Mouse (Mus musculus) hindbrain, embryonic 13.5 days (tissue): ENCODE measurements at regions not wholly inside any gene's neighbourhood (a gene's known extent, or its start where the extent isn't known, plus 50 kb on each side); places are given as distances from the start of the nearest gene placed in this dataset.

Source experiments
- ATAC-seq: fragments of 200-750 bp; cut with Nextera tagmentation; 2 replicates; pipeline ENCODE4 v1.8.0; 2017; ENCODE audit warnings: moderate TSS enrichment; ENCODE audit not compliant: low FRiP score
- H3K27ac ChIP-seq: fragments of 300-500 bp; sonication (generic); 2 replicates; pipeline ENCODE4 v1.5.1; 2015; ENCODE audit warnings: inconsistent platforms, mild to moderate bottlenecking, moderate library complexity
- H3K27me3 ChIP-seq: fragments of 300-500 bp; sonication (generic); 2 replicates; pipeline ENCODE4 v1.6.1; 2015; ENCODE audit warnings: mild to moderate bottlenecking, inconsistent platforms
- H3K36me3 ChIP-seq: fragments of 300-500 bp; sonication (generic); 2 replicates; pipeline ENCODE4 v1.6.1; 2015; ENCODE audit warnings: mild to moderate bottlenecking, inconsistent platforms
- H3K4me1 ChIP-seq: fragments of 300-500 bp; sonication (generic); replicated peaks from 2 replicates; pipeline ENCODE4 v1.6.1; 2015; ENCODE audit warnings: inconsistent platforms
- H3K4me2 ChIP-seq: fragments of 300-500 bp; sonication (generic); 2 replicates; pipeline ENCODE4 v1.6.1; 2015; ENCODE audit warnings: inconsistent platforms, mild to moderate bottlenecking, moderate library complexity
- H3K4me3 ChIP-seq: fragments of 300-500 bp; sonication (generic); 2 replicates; pipeline ENCODE4 v1.5.1; 2015; ENCODE audit warnings: mild to moderate bottlenecking, inconsistent platforms
- H3K9ac ChIP-seq: fragments of 300-500 bp; sonication (generic); 2 replicates; pipeline ENCODE4 v1.6.1; 2015; ENCODE audit warnings: mild to moderate bottlenecking, inconsistent platforms
- H3K9me3 ChIP-seq: fragments of 300-500 bp; sonication (generic); 2 replicates; pipeline ENCODE4 v1.6.1; 2016; ENCODE audit warnings: inconsistent platforms
- whole genome bisulfite sequencing: fragments of 180-500 bp; shearing (Covaris S2); methylation state at CpG from one replicate; pipeline ENCODE4 v1.1.7; 2015; 5-methylcytosine and 5-hydroxymethylcytosine counted together

DNA sequence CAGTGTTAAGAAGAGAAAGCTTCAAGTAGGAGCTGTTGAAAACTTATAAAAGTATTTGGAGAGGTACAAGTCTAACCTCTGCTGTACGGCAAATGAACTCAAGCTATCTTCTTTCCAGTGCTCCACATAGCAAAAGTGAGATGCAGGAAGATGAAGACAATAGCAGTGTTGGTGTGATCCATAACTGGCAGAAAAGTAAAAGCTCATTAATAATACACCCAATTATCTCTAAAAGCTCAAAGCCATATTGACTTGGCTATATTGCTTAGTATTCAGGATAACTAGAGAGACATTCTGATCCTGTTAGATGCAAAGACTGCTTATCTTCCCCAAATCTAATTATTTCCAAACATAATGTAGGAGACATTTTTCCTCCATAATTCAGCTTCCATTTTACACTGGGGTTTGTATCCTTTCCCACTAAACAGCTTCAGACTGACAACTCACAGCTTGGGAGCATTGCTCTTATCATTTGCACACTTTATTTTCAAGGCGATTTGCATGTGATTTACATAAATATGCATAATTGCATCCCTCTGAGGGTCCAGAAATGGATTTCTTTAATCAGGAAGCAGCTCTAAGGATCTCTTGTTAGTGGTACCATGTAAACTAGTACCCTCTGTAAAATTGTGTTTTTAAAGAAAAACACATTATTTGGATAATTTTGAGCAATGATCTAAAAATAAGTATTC, 248.5 kb upstream of the Pom121l12 start:
- Histone ChIP-seq H3K4me3 (no peak overlapping the region), H3K4me2 (no peak overlapping the region), H3K36me3 (no peaks in the 10 kb centered on the region), H3K27me3 (no peaks in the 10 kb centered on the region), H3K4me1 (peaks cover 3% of the 10 kb centered on the region; the same call in 1 of the 2 replicates), H3K9me3 (no peaks in the 10 kb centered on the region), H3K9ac (no peak overlapping the region), H3K27ac (no peak overlapping the region)
- ATAC-seq: peak; percentile 74
- 66% methylated on average over 2 of the region's 2 CpGs for WGBS

DNA sequence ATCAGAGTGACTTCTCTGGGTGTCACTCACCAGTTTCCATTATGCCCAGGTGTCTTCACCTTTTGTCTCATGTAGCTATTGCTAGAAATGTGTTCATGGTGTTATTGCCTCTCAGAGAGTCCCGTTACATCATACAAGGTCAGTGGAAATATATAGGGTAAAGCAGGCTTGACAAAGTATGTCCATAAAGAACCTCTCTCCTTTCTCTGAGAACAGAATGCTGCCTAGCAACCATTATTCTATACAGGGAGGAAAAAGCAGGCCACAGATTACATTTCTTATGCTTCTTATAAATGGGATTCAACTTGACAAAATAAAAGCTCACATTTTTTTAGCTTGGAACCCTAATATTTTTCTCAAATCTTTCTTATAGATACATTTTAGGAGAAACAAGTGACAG, 220.6 kb upstream of the Pom121l12 start:
- Histone ChIP-seq H3K36me3 (no peaks in the 10 kb centered on the region), H3K27ac (no peak overlapping the region), H3K4me3 (no peak overlapping the region), H3K4me2 (no peak overlapping the region), H3K4me1 (peaks cover 6% of the 10 kb centered on the region; the same call in 1 of the 2 replicates), H3K27me3 (no peaks in the 10 kb centered on the region), H3K9me3 (no peaks in the 10 kb centered on the region), H3K9ac (no peak overlapping the region)
- ATAC-seq: no peak
- 47% methylated on average over 1 of the region's 1 CpGs for WGBS

DNA sequence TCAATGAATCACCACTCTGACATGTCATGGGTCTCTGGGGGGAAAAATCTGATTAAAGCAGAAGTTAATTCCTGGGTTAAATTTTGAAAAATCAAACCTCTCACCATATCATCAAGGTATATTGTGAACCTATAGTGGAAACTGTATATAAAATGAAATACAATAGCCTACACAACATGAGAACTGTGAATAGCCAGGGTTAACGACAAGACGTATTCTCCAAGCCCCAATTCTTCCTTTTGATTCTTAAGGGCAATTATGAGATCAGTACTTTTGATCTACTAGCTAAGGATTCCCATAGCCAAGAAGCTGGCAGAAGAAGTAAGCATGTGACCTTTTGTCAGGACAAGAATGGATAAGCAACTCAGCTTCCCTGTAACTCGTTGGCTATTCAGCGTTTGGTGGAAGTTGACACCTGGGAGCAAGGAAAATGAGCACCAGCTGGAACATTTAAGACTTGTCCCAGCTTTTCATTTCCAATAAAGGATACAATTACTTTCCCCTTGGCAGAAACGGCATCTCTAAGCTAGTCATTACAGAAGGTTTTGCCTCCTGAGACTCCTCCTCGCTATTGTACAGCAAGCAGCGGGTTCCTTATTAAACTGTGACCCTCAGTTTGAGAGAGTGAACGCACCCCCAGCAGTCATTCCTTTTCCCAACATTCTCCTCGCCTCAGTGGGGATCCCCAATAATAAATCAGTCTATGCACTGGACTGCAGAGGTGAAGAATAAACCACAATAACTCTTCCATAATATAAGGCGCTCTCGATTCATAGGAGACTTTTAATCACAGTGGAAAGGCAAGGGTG, 219.1 kb upstream of the Pom121l12 start:
- ATAC-seq: peak; percentile 89
- H3K4me3 ChIP-seq: no peak overlapping the region
- H3K36me3 ChIP-seq: no peaks in the 10 kb centered on the region
- H3K4me1 ChIP-seq: peaks cover 6% of the 10 kb centered on the region; the same call in 1 of the 2 replicates
- H3K9ac ChIP-seq: no peak overlapping the region
- no peaks in the 10 kb centered on the region for H3K9me3 ChIP-seq
- 0 out of 2 replicates have a peak overlapping the region, but pooled peaks have one; percentile 1 for H3K27ac ChIP-seq
- H3K27me3 ChIP-seq: no peaks in the 10 kb centered on the region
- no peak overlapping the region for H3K4me2 ChIP-seq
- WGBS: 30% methylated on average over 11 of the region's 11 CpGs

DNA sequence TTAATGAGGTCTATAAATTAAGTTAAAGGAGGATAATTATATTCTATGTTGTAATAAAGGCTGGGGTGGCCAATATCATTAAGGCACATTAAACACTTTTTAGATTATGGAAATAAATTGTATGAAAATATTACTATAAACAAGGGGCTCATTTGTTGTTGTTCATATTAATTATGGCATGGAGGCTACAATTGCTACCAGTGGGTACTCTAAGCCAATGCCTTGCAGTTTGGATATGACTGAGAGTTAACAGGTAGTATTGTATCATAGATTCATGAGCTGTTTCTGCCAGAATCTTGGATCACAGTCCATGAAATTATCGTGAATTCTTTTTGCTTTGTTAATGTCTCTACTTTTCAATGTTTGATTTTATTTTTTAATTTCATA, 218.5 kb upstream of the Pom121l12 start:
- no peak overlapping the region for H3K27ac ChIP-seq
- H3K27me3 ChIP-seq: no peaks in the 10 kb centered on the region
- ATAC-seq: peak; percentile 76; the same call in 1 of the 2 replicates
- H3K36me3 ChIP-seq: no peaks in the 10 kb centered on the region
- no peaks in the 10 kb centered on the region for H3K9me3 ChIP-seq
- no peak overlapping the region for H3K4me2 ChIP-seq
- no peak overlapping the region for H3K4me3 ChIP-seq
- 79% methylated on average over 1 of the region's 1 CpGs for WGBS
- peaks cover 6% of the 10 kb centered on the region; the same call in 1 of the 2 replicates for H3K4me1 ChIP-seq
- no peak overlapping the region for H3K9ac ChIP-seq

DNA sequence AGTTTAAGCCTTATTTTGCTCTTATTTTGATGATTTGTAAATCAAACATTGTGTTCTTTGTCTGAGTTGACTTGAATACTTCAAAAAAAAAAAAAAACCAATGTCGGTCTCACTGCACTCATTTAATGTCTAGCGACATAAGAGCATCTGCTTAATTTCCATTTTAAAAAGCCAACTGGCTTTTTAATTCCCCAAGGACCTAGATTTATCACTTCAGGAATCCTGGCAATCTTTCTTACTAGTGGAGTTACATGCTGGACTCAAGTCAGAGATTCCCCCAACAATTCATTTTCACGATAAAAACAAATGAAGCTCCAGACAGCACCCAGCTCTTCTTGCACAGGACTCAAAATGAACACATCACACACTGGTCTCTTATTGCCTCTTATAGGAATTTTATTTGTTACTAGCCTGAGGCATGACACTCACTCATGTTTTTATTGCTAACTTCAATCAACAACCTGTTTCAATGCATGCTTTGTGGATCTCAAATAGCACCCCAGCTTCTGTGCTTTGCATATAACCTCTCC, 212.0 kb upstream of the Pom121l12 start:
- no peaks in the 10 kb centered on the region for H3K9me3 ChIP-seq
- peaks cover 7% of the 10 kb centered on the region; the same call in 1 of the 2 replicates for H3K4me1 ChIP-seq
- no peak overlapping the region for H3K27ac ChIP-seq
- H3K9ac ChIP-seq: no peak overlapping the region
- peak; percentile 46; the same call in 1 of the 2 replicates for ATAC-seq
- H3K4me3 ChIP-seq: no peak overlapping the region
- WGBS: 45% methylated on average over 3 of the region's 3 CpGs
- no peaks in the 10 kb centered on the region for H3K27me3 ChIP-seq
- no peak overlapping the region for H3K4me2 ChIP-seq
- H3K36me3 ChIP-seq: no peaks in the 10 kb centered on the region

DNA sequence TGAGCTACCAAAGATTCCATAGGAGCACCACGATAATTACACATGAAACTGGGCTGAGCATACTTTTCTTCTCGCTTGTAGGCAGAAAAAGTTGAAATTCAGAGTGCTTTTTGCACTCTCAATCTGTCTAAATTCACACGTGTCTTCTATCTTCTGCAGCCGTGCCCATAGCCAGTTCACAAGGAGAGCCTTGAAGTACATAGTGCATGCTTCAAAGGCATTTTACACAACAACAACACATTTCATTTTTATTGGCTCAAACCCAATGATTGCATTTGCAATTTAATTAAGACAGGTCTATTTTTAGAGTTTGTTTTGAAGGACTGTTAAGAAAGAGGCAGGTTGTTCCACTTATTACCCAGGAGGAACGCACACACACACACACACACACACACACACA, 211.4 kb upstream of the Pom121l12 start:
- H3K4me1 ChIP-seq: peaks cover 7% of the 10 kb centered on the region; the same call in 1 of the 2 replicates
- ATAC-seq: no peak
- no peaks in the 10 kb centered on the region for H3K36me3 ChIP-seq
- no peak overlapping the region for H3K9ac ChIP-seq
- no peaks in the 10 kb centered on the region for H3K9me3 ChIP-seq
- 84% methylated on average over 5 of the region's 5 CpGs for WGBS
- no peak overlapping the region for H3K27ac ChIP-seq
- no peaks in the 10 kb centered on the region for H3K27me3 ChIP-seq
- H3K4me2 ChIP-seq: no peak overlapping the region
- no peak overlapping the region for H3K4me3 ChIP-seq
